Mouse (Mus musculus) heart, adult 11 months (tissue): ENCODE results near the gene Hist1h3i.
"Not testable (repeated sequence)": the region's sequence is repeated elsewhere in the genome, so short reads cannot be mapped to it uniquely, and the experiment has no call there.

Experiments used
- DNase-seq: peaks from one replicate; pipeline ENCODE4 v3.0.0; 2022

The Hist1h3i gene

DNA sequence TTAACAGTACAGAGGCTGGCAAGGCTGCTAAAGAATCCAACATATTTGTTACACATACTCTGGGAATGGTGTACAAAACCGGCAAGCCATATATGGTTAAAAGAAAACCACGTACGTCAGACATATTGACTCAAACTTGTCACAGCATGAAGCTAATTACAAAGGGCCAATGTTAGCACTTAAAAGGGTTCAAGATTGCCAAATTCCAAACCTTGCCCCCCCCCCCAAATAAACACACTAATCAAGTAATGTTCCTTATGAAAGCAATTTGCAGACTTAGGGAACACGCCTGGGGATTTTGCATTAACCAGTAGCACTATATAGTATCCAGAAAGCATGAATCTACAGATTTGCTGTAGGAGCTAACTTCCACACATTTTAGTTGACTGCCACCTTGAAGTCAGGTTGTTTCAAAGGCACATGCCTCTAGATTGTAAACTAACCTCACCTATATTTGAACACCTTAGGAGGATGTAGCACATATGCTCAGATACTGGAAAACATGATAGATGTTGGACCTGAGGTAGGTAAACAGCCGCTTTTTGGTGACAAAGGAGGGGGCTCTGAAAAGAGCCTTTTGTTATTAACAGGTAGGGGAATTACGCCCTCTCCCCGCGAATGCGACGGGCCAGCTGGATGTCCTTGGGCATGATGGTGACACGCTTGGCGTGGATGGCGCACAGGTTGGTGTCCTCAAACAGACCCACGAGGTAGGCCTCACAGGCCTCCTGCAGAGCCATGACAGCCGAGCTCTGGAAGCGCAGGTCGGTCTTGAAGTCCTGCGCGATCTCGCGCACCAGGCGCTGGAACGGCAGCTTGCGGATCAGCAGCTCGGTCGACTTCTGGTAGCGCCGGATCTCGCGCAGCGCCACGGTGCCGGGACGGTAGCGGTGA lies 562 bp downstream of the Hist1h3i start:
- not testable (repeated sequence) for DNase-seq

- no peak for DNase-seq
Observed at GRCm38 (mm10) chr13:21781639-21782038, 1.5 kb downstream of the Hist1h3i start.

GRCm38 (mm10) chr13:21781021-21781555 lies 2.1 kb downstream of the Hist1h3i start:
- no peak for DNase-seq

GRCm38 (mm10) chr13:21779767-21780731 lies 3.1 kb downstream of the Hist1h3i start, which contains the start of gene Hist1h1b:
Gene Hist1h1b (minus strand): TSS chr13:21780625.
- DNase-seq = peak; percentile 96

- DNase-seq = peak; percentile 98
Observed at GRCm38 (mm10) chr13:21778814-21779766, 4.1 kb downstream of the Hist1h3i start.

DNA sequence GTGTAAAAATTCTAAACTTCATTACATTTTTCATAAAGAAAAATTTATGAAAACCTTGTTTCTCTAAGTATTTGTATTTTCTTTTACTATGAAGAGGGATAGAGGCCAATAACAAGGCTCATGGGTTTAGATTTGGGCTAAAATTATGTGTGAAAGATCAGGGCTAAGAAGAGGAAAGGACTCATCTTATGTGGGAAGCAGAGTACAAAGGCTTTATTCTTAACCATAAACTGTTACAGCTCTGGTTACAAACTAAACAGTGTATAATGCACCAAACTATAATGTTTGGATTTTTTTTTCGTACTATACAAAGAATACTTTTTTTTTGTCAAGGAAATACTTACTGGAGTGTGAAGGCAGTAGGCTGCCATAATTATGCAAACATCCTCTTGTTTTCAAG lies 27.5 kb downstream of the Hist1h3i start:
- DNase-seq = no peak

DNA sequence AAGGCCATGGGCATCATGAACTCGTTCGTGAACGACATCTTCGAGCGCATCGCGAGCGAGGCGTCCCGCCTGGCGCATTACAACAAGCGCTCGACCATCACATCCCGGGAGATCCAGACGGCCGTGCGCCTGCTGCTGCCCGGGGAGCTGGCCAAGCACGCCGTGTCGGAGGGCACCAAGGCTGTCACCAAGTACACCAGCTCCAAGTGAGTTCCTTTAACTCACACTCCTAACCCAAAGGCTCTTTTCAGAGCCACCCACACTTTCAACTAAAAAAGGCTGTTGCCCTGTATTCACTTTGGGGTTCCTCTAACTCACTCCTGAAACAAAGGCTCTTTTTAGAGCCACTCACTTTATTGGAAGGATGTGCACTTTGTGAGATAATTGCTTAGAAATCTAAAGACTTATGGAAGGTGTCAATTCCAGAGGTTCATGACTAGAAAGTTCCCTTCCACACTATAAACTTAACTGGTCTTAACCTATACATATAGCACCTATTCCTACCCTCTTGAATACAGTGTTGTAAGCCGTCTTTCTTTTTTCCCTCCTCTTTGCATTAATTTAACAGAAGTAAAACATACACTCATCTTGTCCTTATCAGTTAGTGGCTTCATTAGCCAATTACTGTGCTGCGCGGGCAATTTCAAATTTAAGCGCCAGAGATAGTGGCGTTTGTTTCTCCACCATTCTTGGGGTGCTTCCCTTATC lies 28.7 kb downstream of the Hist1h3i start:
- DNase-seq = not testable (repeated sequence)

GRCm38 (mm10) chr13:21753524-21754285 lies 29.5 kb downstream of the Hist1h3i start, which contains the start of the genes Hist1h2ak and Hist1h2bn:
Gene Hist1h2ak (minus strand): TSS chr13:21753827.
Gene Hist1h2bn (plus strand): TSS chr13:21754123.
- peak; percentile 98 for DNase-seq

DNA sequence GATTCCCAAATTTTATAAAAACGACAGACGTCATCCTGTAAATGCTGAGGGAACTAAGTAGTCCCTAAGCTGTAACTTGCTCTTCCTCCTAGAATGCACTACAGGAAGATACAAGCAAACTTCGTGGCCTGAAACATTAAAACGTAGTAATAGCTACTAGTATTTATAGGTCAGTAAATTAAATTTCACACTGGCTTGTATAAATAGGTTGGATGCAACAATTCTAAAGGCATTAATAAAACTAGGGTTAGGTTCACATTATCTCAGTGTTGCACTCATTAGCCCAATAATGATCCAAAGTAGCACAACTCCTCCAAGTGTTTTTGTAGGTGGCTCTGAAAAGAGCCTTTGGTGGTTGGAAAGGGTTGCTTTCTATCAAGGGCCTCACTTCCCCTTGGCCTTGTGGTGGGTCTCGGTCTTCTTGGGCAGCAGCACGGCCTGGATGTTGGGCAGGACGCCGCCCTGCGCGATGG lies 30.1 kb downstream of the Hist1h3i start:
- DNase-seq = no peak

DNA sequence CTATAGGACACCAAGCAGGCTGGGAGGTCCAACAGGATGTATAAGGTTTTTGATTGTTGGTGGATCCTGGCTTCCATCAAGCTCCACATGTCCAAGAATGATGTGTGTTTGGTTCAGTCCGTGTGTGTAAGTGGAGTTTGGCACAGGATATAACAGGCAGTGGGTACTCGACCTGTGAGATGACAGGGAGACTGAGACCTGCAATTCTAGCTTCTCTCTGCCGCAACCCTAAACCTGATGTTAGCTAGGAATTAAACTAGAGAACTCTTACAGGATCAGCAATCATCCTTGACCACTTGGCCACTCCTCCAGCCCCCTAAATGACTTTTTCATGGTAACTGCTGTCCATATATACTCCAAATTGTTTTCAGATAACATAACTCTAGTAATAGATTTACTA lies 30.8 kb downstream of the Hist1h3i start:
- peak; percentile 22 for DNase-seq

- peak; percentile 23 for DNase-seq
Observed at GRCm38 (mm10) chr13:21751827-21752226, 31.3 kb downstream of the Hist1h3i start.

DNA sequence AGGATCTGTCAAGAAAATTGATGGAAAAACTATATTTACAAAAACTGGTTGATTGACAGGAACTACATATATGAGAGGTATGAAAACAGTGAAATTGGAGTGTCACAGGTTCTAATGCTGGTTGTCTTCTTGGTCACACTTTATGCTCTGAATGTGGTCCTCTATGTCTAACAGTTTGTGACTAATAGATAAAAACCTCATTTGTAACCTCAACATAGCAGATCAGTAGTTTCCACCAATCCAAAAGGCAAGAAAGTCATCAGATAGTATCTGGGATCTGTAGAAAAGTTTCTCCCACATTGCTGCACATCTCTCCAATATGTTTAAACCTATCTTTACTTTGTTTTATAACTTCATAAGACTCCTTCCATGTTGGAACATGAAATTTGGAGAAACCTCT lies 31.8 kb downstream of the Hist1h3i start:
- no peak for DNase-seq

DNA sequence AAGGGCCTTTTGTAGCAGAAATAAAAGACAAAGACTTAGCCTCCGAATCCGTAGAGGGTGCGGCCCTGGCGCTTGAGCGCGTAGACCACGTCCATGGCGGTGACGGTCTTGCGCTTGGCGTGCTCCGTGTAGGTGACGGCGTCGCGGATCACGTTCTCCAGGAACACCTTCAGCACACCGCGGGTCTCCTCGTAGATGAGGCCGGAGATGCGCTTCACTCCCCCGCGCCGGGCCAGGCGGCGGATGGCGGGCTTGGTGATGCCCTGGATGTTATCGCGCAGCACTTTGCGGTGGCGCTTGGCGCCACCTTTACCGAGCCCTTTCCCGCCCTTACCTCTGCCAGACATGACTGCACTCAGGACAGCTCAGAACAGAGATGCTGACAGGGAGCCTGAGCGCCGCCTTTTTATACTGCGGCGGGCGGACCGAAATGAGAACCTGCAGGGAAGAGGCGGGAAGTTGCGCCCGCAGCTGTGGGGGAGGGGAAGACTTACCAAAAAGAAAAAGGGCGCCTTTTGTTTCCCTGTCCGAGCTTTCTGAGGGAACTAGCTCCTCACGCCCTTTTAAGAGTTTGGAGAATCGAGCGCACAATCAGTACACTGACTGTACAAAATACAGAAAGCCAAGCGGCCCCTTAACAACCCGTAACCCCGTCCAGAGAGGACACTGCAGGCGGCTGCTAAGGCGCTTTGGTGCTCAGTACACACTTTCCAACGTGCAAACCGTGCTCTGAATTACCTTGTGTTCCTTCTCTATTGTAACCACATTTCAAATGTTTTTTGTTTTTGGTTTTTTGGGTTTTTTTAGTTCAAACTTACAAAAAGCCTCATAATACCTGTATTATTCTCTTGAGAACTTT lies 32.8 kb downstream of the Hist1h3i start, which contains the start of gene Hist1h4k:
Hist1h4k (minus strand) TSS at position 347 of the 859 bp plus-strand sequence.
- DNase-seq = peak; percentile 99

GRCm38 (mm10) chr13:21749387-21750158 lies 33.6 kb downstream of the Hist1h3i start:
- DNase-seq = peak; percentile 67

DNA sequence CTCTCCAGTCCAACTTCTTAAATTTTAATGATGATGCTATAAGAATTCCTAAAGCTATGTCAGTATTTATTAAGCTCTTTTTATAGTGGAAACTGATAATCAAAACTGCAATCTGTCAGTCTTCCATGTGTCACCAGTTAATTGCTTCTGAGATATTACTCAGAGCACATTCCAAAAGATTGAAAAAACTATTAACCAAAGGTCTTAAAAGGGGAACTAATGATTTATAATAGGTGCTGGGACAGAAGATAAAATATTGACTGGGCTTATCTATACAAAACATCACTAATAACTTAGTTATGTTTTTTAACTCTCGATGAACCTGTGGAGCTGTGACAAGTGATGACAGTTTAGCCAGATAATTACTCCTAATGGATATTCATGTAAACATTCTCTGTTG lies 38.2 kb downstream of the Hist1h3i start:
- no peak for DNase-seq

GRCm38 (mm10) chr13:21734906-21735767 lies 48.0 kb downstream of the Hist1h3i start, which contains the start of gene Hist1h4j:
Gene Hist1h4j (plus strand): TSS chr13:21735064.
- DNase-seq = peak; percentile 97
